Mouse (Mus musculus) ES-CJ7 (cell line): ENCODE results near the gene Ost4.

Experiments used
- DNase-seq: peaks from one replicate; pipeline ENCODE4 v3.0.0; 2011; ENCODE audit warnings: low read depth, low spot score

Ost4 gene

DNA sequence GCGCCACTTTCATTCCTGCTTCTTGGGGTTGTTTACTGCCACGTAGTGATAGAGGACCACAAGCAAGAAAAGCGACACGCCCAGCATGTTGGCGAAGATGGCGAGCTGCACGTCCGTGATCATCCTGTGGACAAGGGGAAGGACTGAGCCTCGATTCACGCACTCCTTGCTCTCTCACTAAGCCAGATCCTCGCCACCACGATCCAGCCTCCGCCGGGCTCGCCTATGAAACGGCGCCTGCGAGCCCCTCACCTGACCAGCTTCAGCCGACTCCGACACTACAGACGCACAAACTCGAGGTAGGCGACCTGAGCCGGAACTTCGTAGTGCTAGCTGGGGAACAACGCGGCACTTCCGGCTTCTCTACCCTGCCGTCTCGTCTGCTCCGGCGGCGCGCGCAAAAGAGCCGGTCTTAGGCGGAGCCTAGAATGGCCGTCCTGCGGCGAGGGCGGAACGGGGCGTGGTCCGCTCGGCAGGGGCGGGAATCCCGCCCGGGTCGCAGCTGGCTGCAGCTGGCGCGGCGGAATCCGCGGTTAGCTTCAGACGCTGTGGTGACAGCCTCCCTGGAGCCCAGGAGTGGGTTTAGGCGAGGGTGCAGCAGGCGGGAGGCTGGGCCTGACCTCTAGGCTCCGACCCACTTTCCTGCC lies at the start of gene Ost4:
Gene Ost4 (minus strand): TSS at position 376 of the 647 bp plus-strand sequence.
- DNase-seq, result peak; percentile 97

DNA sequence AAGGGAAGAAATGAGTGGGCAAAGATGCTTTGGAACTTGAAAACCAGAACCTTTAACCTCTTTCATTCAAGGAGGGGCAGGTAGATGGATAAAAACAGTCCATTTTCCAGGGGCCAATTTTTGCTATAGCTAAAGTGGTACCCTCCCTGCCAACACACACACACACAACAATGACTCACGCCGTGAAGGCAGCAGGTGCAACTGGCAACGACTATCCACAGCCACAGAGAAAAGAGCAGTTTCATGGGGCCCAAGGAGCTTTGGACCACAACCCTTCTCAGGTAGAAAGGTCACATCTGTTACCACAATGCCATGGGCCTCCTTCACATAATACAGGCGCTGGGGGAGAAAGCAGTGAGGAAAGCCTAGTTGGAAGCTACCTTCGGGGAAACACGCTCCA lies 48.2 kb upstream of the Ost4 start:
- no peak for DNase-seq

DNA sequence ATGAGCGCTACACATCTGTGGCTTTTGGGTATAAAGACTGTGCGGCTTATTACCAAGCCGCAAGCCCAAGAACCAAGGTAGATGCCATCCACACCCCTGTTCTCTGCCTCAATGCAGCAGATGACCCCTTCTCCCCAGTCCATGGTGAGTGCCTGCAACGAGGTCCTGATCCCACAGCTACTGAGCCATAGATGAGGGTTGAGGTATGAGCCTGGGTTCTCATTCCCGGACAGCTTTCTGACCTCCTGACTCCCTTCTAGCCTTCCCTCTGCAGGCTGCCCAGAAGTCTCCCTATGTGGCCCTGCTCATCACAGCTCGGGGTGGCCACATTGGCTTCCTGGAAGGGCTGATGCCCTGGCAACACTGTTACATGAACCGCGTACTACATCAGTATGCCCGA lies 47.0 kb upstream of the Ost4 start:
- no peak for DNase-seq

DNA sequence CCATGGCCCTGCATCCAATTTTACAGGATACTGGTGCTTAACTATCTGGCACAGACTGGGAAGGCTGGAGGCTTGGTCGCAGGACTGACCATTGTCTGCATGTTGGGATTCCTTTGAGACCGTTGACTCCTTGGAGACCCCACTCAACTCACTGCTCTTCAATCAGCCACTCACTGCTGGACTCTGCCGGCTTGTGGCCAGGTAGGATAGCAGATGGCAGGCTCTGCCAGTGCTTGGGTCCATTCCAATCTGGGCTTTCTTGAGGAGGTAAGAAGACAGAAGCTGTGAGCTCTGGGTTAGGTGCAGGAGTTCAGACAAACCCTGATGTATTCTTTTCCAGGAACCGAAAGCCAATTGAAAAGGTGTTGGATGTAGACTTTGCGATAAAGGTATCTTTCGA lies 46.5 kb upstream of the Ost4 start:
- DNase-seq, result no peak

DNA sequence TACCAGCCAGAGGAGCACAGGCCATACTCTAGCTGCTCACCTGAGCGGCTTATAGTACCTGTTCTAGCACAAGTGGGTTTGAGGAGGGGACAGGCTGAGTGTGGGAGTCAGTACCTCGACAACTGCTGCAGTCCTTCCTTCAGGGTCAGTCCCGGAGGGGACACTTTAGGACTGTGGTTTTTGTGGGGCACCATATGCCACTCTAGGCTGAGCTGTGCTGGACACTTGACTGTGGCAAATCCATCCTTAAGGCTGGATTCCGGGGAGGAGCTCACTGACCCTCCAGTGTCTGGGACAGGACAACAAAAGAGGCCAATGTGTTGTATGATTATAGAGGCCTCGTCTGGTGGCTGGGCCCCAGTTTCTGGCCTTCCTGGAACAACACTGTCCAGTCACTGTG lies 45.0 kb upstream of the Ost4 start:
- DNase-seq, result no peak

DNA sequence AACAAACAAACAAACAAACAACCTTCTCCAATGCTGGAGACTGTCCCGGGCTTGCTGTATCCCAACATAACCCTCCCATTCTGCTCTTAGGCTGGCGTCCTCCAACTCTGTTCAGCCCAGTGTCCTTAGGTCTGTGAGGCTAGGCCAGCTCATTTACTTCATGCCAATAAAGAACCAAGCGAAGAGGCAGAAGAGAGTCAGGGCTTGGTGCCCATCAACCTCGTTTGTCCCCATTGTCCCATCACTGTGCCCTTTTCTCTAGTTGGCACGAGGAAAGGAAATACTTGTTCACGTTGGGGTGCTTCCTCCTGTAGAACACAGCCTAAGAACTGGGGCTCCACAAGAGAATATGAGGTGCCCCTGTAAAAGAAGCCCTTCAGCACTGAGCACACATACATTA lies 44.1 kb upstream of the Ost4 start:
- DNase-seq, result no peak

DNA sequence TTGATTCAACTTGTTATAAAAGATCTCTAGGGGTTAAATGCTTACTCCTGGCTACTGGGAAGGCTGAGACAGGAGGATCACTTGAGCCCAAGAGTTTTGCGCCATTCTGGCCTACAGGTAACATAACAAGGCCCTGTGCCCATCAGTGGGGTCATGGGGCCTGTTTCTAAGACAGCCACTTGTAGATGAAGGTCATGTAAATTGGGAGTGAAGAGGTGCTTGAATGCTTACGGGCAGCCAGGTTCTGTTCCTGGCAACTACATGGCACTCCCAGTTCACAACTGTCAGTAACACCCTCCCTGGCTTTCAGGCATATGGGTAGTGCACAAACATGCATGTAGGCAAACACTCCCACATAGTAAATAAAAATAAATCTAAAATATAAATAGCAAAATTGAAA lies 43.3 kb upstream of the Ost4 start:
- DNase-seq, result no peak

DNA sequence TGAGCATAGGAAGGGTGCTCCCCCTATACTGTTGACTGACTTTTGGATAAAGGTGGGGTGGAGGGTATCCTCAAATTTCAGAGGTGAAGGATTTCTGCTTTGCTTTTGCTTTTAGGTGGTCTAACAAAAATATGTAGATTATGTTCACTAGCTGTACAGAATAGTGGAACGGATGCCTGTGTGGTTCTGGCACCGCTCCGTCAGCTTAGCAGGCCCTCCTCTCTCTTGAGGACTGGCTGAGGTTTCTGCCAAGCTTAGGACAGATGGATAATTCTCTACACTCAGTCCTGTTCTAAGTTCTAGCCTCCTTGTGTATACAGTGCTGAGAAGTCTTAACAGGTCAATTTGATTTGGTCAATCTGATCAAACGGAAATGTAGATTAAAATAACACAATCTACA lies 42.9 kb upstream of the Ost4 start:
- no peak for DNase-seq

DNA sequence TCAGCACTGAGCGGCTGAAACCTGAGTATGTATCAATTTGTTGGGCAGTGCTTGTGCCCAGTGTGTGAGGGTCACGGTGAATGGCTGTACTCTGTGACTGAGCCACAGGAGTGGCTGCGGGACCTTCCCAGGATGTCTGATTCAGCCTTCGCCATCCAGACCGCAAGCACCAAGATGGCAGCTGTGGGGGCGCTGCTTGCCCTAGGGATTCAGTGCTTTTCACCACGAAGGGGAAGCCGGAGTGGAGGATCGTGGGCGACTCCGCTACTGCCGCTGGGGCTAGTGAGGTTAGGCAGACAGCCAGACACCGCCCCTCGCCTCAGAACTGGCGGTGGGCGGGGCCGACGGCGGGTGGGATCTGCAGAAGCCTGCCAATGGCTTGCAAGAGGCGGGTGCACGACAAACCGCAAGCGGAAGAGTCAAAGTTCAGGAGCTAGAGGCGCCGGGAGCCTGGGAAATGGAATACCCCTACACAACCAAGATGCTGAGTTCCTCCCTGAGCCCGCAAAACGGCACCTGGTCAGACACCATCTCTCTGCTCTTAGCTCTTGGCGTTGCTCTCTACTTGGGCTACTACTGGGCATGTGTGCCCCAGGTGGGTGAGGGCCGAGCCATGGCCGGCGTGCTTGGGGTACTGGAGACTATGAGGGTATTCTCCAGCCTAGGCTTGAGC lies 42.2 kb upstream of the Ost4 start:
- DNase-seq, result peak; percentile 92

DNA sequence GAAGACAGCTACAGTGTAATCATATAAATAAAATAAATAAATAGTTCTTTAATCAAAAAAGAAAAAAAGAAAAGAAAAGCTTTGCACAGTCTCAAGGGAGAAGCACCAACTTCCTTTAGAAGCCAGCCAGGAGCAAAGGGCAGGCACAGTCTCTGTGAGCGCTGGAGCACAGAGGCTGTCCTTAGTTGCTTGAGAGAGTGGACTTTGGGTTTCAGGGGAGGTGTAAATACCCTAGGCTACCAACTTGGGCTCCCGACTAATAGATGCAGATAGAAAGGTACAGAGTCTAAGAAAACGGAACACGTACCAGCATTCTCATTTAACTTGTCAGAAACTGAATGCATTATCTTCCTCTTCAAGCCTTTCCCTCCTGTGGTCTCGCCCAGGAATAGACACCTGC lies 41.0 kb upstream of the Ost4 start:
- no peak for DNase-seq

DNA sequence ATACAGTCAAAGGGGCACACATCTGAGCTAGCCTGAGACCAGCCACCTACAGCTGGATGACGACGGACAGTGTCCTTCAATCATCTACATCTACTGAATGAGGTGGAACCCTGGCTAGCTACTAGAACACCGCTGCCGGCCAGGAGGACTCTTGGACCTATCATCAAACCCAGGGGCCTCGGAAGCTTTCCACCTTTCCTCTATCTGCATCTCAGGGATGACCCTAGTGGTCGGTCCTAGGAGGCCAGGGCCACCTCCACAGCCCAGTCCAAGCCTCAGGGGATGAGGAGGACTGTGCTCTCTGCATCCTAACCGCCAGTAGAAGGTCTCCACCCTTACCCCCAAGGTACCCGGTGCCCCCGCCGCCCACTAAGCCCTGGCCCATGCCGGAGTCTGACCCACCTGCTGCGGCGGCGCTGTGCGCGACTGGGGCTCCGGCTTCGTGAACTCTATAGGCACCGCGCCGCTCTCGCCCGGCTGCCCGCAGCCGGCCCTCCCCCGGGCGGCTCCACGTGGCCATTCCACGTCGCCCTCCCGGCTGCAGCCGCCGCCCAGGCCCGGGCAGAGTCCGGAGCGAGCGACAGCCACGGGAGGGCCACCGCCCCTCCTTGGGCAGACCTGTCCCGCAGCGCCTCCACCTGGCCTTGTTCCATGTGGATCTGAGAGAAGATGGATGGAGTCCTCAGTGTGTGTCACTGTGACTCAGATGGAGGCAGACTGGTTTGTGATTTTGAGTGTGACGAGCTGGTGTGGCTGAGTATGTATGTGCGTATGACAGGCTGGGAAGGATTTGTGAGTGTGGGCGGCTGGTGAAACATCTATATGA lies 37.6 kb upstream of the Ost4 start, which contains the start of gene Cgref1:
Gene Cgref1 (minus strand): TSS at position 636 of the 826 bp plus-strand sequence.
- peak; percentile 68 for DNase-seq

DNA sequence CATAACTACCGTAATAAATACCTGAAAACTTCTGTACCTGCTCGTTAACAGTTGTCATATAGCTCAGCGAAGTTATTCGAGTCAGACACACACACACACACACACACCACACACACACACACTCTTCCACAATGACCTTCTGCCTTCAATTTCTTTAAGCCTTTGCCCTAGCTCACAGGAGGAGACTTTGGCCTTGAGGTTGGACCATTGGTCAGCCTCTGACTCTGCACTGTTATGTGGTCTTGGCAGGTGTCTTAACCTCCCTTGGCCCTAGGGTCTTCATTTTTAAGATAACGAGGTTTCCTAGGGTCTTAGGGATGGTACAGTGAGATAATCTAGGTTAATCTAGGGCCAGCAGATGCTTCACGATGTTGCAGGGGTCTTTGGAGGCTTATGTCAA lies 36.8 kb upstream of the Ost4 start:
- no peak for DNase-seq

DNA sequence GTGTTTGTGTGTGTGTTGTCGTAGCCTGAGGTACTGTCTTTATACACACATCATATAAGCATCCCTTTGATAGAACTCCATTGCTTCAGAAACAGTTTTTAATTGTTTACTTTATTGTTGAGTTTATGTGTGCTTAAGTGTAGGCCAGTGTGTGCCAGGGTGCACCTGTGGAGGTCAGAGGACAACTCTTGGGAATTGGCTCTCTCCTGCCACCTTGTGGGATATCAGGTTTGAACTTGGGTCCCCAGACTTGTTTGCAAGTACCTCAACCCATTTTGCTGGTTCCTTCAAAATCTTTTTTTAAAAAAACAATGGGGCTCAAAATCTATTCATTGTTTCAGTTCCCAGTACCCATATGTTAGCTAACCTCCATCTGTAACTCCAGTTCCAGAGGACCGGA lies 35.4 kb upstream of the Ost4 start:
- peak; percentile 60 for DNase-seq

DNA sequence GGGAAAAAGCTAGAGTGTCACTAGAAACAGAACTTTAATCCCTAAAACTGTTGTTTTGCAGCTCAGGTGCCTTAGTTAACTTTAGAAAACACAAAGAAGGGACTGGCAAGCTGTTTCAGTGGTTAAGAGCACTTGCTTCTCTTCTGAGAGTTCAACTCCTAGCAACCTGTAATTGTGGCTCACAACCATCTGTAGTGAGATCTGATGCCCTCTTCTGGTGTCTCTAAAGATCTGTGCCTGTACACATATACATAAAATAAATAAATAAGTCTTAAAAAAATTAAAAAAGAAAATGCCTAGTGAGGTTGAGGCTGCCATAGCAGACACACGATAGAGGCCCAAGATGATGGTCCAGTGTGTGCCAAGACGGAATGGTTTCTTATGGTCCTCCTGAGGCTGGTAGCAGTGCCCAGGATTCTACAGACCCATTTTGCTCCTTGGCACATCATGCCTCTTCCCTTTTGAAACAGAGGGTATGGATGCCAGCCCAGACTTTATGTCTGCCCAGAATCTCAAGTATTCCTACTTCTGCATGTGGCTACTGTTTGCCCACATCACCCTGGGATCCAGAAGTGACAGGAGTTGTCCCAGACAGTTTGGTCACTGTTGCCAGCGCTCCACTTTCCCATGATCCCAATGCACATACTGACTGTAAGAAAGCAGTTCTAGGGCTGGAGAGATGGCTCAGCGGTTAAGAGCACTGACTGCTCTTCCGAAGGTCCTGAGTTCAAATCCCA lies 27.3 kb upstream of the Ost4 start:
- no peak for DNase-seq

DNA sequence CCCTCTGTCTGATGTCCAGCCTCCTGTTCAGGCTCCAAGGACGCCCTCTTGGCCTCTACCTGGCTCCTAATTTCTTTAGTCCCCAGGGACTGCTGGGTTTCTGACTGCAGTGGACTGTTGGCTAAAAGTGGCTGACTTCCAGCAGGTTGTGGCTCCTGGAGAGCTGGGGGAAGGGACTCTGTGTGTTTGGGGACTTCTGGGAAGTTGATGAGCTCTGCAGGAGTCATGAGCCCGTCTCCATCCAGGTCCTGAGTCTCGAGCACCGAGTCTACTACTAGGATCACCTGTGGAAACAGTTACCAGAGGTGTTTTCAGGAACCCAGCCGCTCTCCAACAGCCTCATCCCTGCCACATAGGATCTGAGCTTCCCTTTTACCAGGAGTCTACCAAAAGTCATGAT lies 26.1 kb upstream of the Ost4 start:
- no peak for DNase-seq

DNA sequence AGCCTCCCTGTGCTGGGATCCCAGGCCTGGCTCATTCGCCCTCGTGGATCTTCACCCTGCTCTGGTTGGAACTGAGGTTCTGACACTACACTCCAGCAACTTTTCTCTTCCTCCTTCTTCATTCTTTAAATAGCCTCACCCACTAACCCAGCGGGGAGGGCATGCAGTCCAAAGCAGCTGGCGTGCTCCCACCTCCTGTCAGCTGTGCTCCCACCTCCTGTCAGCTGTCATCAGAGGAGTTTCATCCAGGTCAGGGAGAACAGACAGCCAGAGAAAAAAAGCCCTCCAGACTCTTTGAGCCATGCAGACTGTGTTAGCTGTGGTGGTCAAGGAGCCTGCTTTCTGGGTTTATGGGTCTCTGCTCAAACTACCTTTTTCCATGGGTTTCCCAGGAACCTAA lies 23.8 kb upstream of the Ost4 start:
- DNase-seq, result no peak

DNA sequence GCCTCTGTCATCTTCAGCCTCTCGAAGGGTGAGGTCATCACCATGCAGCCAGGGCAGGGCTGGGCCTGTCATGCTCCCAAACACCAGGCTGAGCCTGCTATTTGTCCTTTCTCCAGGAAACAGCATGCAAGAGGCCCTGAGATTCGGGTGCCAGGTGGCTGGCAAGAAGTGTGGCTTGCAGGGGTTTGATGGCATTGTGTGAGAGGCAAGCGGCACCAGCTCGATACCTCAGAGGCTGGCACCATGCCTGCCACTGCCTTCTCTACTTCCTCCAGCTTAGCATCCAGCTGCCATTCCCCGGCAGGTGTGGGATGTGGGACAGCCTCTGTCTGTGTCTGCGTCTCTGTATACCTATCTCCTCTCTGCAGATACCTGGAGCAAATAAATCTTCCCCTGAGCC lies 23.3 kb upstream of the Ost4 start:
- no peak for DNase-seq

DNA sequence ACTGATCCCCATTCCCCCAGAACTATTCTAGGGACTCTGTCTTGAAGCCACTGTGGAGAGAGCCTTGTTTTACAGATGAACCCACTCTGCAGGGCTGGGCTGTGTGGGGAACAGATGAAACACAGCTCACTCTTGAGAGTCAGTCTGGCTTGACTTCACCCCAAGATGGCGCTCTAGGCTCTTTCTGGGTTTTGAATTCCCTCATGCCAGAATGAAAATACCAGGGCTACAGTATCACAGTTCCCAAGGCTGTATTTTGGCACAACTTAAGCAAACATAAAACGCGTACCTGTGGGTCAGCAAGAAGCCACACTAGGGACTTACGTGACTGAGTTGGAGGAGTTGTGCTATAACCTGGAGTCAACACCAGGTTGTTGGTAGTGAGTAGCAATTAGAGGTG lies 22.5 kb upstream of the Ost4 start:
- DNase-seq, result peak; percentile 56

DNA sequence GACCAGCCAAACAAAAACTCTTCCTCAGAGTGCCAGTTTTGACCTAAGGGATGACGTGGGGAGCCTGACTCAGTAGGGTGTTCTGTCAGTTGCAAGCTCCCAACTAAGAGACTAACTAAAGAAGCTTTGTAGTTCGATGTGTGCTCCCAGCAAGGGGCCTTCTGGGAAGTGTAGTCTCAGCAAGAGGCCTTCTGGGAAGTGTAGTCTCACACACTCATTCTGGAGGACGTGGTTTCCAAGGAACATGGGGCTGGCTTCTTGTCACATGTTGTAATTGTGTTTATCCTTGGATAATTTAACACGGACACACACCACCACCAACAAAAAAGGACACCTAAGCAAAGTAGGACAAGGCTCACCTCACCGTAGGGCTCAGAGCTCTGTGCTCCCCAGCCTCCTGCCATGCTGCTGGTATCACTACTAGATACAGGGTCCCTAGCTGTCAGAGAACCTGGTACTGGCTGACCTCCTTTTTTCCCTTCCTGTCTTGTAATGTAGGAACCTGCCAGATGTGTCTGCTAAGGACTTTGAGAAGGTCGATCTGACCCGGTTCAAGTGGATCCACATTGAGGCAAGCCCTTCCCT lies 20.4 kb upstream of the Ost4 start:
- DNase-seq, result peak; percentile 56

DNA sequence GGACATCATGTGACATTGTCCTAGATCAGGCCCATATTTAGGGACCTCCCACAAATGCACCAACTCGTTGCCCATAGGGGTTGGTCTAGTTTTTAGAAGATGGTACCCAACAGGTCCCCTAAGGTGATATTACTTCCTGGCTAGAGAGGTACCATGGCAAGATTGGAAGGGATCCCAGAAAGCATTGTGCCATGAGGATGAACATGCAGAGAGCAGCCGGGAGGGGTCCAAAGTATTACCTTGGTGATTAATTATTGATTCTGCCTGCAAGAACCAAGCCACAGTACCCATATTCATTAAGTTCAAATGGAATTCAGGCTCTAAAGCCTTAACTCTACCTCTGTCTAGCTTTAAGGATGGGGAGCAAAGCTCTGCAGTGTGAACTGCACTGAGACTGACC lies 18.5 kb upstream of the Ost4 start:
- no peak for DNase-seq

DNA sequence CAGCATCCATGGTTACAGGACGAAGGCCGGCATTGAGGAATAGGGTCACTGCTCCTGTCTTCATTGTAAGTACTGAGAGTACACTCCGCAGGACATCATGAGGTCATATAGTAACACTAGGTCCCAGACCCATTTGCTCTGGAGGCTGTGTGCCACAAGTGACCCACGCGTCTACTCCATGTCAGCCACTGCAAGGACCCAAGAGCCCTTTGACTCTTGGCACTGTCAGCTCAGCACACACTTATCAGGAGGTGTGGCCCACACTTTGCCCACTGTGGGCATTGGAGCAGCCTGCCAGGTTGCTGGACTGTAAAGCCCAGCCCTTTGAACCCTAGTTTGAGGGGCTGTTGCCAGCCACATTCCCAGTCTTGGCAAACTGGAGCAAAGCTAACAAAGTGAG lies 17.6 kb upstream of the Ost4 start:
- no peak for DNase-seq

DNA sequence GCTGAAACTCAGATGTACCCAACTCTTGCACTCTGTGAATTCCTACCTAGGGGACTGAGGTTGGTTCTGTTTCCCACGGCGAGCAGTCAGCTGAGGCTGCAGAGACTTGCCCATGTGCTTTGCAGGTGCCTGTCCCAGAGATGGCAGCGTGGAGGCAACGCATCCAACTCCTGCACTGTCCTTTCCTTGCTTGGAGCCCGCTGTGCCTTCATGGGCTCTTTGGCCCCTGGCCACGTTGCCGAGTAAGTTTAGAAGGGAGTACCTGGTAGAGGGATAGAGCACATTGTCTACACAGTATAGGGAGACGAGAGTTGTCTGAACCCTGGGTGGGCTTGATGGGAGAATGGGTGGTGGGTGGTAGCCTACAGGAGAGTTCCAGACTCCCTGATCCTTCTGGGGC lies 17.0 kb upstream of the Ost4 start:
- no peak for DNase-seq
